Mouse (Mus musculus) layer of hippocampus, adult 9-10 months (tissue): ENCODE measurements at regions not wholly inside any gene's neighbourhood (a gene's known extent, or its start where the extent isn't known, plus 50 kb on each side); places are given as distances from the start of the nearest gene placed in this dataset.

Source experiments
- DNase-seq: peaks from one replicate; pipeline ENCODE4 v3.0.0; 2022; ENCODE audit warnings: low spot score

DNA sequence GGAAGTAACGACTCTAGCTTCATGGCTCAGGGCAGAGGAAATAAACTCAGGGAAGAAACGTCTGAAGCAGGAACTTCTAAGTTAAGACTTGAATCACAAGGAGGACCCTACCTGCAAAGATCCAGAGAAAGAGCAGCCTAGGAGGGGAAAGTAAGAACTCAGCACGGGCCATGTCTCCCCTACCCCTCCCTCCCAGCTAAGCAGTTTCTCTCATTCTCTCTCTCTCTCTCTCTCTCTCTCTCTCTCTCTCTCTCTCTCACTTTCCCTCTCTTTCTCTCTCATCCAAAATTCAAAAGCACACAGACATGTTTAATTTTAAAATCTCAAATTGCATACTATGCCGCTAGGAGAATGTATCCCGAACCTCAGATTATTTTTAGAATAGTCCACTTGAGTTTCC is 267.3 kb downstream of the Dhx15 start:
- DNase-seq = no peak

DNA sequence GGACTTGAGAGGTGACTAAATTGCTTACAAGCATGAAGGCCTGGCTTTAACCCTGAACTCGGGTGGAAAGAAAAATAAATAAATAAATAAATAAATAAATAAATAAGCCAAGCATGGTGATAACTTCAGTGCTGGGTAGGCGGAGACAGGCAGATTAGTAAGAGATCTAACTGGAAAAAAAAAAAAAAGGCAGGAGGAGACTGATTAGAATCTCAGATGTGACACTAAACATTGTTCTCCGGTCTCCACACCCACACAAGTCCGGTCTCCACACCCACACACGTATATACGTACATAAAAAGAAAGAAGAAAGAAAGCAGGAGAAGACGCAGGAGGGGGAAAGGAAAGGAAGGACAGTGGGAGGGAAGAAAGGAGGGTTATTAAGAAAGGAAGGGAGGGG is 267.8 kb downstream of the Dhx15 start:
- no peak for DNase-seq

DNA sequence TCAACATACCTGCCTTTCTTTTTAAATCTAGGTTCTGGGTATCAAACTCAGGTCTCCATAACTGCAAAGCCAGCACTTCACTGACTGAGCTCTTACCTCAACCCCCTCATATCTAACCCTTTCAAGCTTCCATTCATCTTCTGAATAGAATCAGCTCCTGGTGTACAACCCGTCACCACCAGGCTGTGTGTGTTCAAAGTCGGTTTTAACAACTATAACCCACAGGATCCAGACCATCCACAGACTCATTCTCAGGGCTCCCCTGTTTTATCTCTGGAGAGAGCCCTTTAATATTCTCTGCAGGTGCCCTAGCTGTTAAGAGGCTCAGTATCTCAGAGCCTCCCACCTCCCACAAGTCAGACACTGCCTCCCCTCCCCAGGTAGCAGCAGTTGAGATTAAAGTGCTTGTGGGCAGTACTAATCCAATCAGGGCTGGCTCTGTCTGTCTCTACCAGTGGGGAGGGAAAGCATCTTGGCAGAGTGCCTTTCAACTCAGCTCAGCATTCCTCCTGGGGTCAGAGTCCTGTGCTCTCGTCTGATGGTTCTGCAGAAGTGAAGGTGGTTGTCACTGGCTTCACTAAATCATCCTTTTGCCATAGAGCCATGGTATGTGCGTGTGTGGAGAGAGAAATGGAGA is 272.4 kb downstream of the Dhx15 start:
- DNase-seq = no peak

DNA sequence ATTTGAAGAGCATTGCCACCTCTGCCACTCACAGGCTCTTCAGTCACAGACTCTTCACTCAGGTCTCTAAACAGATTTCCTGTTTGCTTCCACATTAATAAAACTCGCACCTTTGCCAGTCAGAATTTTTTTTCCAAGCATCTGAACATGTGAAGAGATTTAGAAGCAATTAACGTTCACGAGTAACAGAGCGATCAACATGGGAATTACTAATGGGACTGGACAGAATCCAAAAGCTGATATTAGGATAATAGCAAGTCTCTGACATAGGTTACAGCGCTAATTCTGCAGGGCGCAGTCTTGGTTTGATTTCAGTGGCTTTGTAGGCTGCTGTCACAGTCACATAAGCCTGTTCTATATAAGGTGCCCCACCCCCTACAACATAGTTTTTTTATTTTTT is 275.6 kb downstream of the Dhx15 start:
- no peak for DNase-seq

DNA sequence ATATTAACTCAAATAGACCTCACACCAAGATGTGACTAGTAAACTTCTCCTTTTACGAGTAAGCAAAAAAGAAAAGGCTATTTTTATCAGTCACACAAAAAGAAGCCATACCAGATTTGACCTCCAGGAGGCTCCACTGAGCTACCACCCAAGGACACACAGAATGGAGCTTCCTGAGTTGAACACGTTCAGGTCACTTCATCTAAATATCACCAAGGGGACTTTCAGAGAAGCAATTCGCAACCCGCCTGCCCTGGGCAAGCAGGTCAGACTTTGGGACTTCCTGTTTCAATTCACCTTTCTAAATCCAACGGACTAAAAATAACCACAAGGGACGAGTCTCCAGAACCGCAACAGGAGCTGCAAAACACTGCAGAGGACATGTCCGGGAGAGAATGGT is 281.5 kb downstream of the Dhx15 start:
- DNase-seq = no peak

DNA sequence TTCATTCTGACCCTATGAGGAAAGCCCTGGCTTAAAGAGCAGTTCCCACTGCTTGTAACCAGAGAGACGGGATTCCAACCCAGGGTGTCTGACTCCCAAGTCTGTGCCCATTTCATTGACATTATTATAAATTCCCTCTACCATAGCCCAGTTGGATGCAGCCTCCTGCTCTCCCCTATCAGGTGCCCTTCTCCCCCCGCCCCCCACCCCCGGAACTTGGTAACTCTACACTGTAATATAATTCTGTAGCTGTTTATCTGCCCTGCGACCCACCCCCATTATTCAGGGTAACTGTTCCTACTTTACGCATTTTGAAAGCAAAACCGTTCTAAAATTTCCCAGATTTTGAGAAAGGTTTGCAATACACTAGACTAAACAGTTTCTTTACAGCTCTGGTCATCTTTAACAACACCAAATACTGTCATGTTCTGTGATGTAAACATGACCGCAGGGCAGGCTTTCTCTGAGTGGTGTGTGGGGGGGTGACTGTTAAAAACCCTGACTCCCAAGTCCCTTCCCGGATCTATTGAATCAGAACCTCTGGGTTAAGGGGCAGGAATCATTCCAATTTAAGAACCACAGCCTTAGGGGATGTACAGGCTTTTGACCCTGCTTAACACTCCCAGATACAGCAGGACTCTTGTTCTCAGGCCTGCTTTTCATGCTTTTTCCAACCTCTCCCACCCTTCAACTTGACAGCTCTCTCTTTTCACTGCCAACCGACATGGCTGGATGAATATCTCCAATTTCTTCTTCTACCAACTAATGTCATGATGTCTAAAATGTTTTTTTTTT is 283.8 kb downstream of the Dhx15 start:
- no peak for DNase-seq

DNA sequence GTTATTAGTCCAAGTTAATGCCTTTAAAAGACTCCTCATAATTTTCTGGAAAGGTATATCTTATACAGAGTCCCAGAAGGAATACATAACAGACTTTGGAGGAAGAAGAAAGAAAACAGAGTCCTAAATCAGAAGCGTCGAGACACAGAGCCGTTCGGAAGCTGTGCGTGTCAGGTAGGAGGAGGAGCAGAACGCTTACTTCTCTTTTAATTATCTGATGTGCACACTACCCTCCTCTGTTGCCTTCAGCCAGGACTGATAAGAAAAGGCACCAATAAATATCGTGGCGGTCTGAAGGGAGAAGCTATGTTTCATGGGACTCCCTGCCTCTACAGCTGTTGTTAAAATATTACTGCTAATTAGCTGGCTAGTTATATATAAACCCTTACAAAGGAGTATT is 296.2 kb downstream of the Dhx15 start:
- DNase-seq = no peak

DNA sequence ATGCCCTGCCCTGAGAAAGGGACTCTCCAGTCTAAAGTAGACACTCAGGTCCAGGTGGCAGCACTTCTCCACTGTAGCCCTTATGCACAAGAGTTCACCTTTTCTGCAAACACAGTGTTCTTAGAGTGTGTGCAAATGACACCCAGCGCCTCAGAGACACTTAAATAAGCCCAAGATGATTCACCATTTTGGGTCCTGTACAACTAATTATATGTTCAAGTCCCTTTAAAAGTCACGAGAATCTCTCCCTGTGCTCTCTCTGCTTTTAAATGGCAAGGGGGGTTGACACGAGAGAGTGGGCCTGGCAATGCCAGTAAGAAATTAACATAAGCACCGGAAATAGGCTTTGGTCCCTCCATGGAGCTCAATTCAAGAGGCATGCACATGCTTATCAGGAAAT is 299.0 kb downstream of the Dhx15 start:
- no peak for DNase-seq

DNA sequence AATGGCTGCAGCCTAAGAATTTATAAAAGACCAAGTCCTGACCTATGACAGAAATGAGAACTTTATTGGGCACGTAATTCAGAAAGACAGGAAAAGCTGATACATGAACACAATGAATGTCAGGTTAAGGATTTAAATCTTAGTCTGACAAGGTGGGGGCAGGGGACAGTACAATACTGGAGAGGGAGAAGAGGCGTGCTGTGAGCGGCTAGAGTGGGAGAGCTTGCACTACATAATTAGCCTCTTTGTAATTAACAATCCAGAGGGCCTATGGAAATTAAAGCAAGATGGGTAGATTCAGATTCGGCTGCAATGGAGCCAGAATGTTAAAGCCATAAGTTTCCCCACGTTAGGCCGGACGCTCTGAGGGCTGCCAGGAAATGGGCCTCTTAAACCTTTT is 301.9 kb downstream of the Dhx15 start:
- no peak for DNase-seq

DNA sequence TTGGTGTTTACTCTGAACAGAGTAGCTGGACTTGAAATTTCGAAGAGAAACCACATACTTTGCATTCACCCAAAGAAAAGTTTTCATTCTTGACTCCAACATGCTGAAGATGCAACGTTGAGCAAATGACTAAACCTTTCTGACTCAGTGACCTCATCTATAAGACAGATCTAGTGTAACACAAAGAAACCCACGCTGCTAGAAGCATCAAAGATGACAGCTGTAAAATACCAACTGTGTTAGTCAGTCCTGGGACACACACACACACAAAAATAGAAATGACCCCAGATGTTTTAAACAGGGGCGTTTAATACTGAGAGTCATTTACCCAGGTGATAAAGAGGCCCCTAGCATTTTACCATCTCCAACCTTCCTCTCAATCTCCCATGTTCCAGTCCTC is 307.7 kb downstream of the Dhx15 start:
- no peak for DNase-seq

DNA sequence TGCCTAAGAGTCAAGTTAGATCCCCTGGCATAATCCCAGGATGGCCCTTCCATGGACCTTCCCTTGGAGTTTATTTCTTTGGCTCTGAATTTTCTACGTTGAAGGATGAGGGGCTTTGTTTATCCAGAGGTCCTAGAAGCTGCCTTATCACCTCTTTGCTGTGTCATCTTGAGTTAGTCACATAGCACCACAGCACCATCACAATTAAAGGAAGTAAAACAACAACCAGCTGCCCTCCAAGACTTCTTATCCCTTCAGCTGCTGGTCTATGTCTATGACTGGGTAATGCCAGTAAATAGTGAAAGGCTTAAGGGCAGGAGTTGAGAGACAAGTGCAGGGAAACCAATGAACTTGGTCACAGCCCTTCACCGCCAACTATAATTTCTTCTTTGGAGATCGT is 308.1 kb downstream of the Dhx15 start:
- DNase-seq = no peak

DNA sequence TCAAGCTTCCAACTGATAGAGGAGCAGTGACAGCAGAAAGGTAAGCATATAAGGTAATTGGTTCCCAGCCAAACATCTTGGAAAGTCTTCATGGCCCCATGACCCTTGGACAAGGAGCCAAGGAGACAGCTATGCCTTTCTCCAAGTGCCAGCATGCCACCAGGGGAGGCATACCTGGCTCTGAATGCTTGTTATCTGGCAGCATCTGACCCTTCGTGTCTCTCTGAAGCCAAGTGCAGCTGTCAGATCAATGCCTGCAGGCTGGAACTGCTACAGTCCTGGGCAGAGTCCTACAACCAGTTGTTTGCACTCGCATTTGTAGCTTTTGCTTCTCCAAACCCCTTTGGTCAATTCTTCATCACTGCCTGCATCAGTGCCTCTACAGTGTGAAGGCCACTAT is 309.3 kb upstream of the Ppargc1a start:
- DNase-seq = no peak

DNA sequence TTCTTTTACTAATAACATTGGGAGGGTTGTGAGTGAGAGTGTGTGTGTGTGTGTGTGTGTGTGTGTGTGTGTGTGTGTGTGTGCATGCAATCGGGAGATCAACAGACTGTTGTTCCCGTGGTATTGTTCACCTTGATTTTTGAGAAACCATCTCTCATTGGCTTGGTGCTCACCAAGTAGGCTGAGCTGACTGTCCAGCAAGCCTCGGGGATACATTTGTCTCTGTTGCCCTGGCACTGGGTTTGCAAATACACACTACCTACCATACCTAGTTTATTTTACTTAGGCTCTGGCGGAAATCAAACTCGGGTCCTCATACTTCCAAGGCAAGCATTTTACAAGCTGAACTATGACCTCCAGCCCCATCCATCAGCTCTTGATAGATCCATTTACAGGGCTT is 306.0 kb upstream of the Ppargc1a start:
- DNase-seq = no peak

DNA sequence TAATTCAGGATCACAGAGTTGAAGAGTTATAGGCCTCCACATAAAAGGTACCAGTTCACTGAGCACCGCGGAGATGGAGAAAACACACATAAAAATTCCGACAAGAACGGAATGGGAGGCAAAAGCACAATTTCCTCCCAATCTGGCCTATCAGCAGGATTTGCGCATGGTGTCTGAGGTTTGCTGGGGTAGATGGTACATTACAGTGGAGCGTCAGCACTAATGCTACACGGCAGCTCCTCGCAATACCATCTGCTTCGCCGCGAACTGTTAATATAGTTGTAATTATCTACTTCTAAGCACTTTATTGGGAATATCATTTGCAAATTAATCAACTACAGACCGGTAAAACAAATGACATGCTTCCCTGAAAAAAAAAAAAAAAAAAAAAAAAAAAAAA is 304.2 kb upstream of the Ppargc1a start:
- DNase-seq = no peak

DNA sequence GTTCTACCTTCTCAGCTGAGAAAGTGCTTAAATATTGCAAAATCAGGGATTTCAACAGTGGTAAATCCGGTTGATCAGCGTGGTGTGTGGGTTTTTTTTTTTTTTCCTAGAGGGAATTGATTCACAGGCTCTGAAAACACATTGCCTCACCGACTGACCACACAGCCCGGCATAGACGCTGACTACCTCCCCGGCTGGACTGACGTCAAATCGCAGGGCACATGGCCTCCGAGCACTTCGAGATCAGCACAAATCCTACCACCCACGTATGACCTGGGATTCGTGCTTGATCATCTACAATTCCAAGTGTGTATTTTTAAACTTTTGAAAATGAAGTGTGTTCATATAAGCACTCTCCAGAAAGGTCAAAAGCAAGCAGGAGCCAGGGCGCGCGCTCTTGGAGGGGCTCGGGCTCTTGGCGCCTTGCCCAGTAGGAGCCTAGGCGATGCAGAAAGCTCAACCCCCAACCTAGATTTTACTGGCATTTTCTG is 300.7 kb upstream of the Ppargc1a start:
- no peak for DNase-seq

DNA sequence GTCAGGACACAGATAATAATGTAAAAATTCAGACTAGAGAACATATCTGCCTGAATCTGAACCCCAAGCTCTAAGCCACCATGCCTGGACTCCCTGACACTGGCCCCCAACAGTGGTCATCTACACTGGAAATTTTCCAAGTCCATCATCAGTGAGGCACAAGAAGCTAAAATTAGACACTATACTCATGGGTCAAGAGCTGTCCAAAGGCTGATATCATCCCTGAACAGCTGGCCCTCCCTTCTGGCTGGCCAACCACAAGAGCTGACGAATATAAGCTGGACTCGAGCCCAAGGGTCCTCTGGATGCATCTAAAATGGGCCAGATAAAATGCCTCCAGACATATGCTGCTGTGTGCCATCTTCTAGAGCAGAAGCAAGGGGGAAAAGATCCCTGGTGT is 298.5 kb upstream of the Ppargc1a start:
- DNase-seq = no peak

DNA sequence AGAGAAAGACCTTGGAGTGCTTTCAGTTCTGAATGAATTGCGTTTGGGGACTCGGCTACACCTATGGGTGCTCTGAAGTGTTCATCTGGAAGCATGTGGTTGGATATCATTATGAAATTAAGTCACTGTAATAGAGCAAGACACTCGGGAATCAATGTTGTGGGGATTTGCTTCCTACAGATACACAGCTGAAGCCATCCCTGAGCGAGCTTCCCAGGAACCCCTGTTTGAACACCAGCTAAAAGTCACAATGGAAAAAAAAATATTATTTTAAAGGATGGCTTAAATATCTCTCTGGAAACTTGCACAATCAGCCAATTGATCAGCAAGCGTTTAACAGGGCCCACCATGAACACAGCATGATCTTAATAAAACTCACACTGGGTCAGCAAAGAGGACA is 293.0 kb upstream of the Ppargc1a start:
- DNase-seq = no peak

DNA sequence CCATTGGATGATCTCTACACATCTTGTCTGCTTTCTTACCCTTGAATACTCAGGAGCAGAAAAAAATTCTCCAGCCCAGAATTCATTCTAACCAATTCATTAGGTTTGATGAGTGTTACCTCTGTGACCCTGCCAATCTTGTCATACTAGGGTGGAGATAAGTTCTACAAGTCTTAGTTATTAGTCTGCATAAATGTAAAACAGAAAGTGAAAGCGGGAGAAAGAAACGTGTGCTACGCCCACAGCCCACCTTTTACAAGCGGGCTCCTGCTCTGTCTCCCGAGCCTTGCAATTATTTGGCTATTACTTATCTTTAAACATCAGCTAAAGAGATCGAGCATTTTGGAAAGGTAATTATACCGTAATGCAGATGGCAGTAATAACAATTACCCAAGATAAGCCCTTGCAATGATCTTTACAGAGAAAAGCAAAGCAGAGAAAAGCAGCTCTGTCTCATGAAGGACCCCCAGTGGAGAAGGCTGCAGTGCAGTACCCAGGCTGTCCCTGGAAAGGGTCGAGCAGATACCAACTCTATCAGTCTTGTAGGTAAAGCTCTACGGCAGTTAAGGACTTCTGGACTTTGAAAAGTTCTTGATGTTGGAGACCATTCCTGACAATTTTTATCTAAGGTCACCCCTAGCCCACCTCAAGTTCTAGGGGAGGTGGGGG is 286.1 kb upstream of the Ppargc1a start:
- DNase-seq = no peak

DNA sequence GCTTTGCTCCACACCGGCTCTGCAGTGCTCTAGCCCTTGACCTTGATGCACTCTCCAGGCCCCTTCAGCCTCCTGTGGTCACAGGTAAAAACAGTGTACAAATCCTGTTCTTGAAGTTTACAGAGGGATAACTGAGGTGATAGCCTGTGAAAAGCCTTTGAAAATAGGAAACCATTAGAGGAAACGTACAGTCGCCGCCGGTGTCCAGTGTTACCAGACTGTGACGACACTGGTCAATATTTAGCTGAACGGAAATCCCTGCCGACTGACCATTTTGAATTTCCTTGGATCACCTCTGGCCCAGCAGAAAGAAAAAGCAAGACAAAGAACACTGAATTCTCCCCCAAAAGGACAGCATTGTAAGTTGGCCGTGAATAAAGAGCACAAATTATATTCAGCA is 282.6 kb upstream of the Ppargc1a start:
- no peak for DNase-seq

DNA sequence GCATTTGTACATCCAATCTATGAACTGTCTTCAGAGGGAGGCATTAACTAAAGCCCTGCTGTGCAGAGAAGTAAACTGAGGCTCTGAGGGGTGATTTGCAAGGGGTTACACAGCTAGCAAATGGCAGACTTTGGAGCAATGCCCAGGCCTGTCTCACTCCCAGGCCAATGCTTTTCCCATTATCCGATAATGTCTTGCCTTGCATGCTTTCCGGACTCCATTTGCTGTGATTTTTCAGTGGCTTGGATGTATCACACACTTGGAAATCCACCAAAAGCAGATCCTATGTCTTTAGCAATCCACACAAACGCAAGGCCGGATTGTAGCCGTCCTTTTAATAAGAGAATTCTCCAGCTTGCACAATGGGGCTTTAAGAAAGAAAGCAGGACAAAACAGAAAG is 281.7 kb upstream of the Ppargc1a start:
- DNase-seq = no peak

DNA sequence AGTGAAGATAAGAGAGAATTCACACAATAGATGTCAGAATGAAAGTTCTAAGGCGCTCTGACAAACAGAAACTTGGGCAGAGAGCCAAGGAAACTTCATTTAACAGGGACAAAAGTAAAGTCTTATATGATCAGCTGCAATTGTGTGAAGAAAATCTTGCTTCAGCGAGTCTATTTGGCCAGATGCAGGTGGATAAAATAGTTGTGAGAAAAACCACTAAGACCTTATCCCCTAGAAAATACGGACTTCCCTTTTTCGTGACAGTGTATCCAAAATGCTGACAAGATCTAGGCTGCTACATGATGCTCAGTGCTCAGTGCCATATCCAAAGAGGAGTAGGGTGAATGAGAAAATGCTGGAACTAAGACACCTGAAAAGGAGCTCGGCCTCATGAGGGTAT is 274.7 kb upstream of the Ppargc1a start:
- DNase-seq = no peak

DNA sequence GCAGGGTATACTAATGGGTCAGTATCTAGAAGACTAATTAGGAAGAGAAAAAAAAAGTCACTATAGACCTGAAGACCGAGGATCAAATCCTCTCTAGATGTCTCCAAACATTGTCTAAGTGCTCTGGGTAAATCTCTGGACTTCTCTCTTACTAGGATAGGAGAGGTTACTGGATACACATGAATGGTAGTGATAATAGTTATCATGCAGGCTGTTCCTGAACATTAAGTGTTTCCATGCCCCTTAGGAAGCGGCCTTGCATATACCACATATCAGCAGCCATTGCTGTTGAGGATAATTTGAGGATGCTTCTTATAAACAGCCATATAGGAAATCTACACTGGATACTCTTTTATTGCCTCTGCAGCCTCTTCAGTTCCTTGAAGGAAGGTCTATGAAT is 274.2 kb upstream of the Ppargc1a start:
- no peak for DNase-seq

DNA sequence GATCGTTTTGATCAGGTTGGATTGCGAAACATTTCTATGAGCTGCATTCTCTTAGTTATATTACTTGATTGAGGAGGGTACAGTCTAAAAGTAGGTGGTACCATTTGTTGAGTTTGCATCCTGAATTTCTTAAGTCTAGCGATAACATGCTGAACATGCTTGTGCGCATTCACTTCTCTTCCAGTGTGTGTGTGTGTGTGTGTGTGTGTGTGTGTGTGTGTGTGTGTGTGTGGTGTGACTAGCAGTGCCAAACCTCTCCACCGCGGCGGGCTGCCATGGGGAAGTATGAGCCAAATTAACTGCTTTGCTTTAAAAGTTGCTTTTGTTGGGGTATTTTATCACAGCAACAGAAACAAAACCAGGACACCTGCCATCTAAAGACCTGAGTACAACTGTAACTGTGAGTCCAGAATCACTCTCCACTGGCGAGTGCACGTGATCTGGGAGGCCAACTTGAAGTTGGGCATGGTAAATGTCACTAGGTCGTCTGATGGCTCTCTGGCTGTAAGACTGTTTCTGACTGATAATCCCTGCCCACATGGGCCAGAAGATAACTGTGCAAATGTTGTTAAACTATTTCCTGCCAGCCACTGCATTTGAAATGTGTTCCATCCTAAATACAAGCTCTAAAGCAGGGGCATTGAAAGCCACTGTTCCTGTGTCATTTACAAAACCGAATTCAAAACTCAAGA is 273.3 kb upstream of the Ppargc1a start:
- DNase-seq = no peak
